Mouse (Mus musculus) cortical plate, adult 2 months (tissue): ENCODE measurements at regions not wholly inside any gene's neighbourhood (a gene's known extent, or its start where the extent isn't known, plus 50 kb on each side); places are given as distances from the start of the nearest gene placed in this dataset.

Source experiments
- CTCF ChIP-seq: fragments of 200-500 bp; IDR thresholded peaks from 2 replicates; pipeline ENCODE4 v1.5.1; 2011; ENCODE audit warnings: mild to moderate bottlenecking, control low read depth, low read length; ENCODE audit not compliant: insufficient read depth; ENCODE audit errors: extremely low read depth
- POLR2A ChIP-seq: fragments of 200-500 bp; IDR thresholded peaks from 2 replicates; pipeline ENCODE4 v1.6.1; 2011; ENCODE audit warnings: mild to moderate bottlenecking, low read length, control low read depth; ENCODE audit not compliant: insufficient read depth; ENCODE audit errors: extremely low read depth

DNA sequence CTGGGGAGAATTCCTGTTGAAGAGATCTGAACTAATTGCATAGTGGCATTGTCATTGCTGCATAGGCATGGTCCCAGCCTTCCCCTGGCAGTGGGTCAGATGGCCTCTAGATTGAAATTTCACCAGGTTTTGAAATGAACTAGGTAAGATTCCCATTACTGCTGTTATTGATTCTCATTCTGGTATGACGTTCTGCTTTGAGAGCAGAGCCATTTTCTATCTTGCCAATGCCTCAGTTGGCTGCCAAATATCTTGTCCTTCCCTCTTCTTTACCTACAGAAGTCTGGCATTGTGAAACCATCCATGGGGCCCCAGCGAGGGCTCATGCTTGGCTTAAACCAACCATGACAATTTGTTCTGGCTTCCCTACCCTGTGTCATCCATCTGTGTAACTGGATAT is 232.5 kb downstream of the Gm10260 start:
- TF ChIP-seq CTCF (no peak), POLR2A (no peak)
